Mouse (Mus musculus) left cerebral cortex, postnatal 4 days (tissue): ENCODE results near the gene Mocs3. TPM values are rescaled to one million over a fixed set of nuclear protein-coding genes. Genes with fewer than 3 reads are reported as not detected.

Experiments
- DNase-seq: peaks from one replicate; pipeline ENCODE4 v3.0.0-alpha.2; 2022
- intact Hi-C: fragments of 180-260 bp; cut with DNase I; formaldehyde crosslinking; loops from one replicate; pipeline ENCODE4 v1.15.1; 2025
- total RNA-seq, 2 experiments: library from RNA; stranded (reverse); gene quantifications; 2 replicates each; pipeline ENCODE4 v1.2.3; 2021

Mocs3 gene
- 10 to 100 TPM; 15.5 to 17.7 TPM for total RNA-seq

DNA sequence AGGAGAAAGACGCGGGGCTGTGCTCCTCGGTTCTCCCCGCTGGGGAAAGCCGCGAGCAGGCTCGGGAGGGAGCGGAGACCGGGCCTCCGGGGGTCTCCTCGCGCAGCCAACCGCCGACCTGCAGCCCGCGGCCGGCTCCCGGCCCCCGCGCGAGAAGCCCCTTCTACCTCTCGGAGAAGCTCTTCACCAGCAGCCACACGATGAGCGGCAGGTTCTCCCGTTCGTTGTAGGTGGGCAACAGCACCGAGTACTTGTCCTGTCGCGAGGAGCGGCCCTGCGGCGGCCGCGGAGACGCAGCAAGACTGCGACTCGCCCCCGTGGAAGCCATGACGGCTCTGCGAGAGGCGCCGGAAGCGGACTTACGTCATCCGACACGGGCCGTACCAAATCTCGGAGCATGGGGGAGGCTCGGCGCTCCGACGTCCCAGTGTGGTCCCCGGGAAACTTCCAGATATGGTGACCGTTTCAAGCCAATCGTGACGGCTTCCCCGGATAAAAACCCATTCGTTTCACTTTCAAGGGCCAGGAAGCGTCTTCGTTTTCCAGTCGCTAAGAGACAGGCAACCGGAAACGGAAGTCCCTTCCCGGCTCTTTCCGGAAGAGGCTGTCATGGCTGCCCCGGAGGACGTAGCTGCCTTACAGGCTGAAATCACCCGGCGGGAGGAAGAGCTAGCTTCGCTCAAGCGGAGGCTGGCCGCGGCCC lies at the start of gene Mocs3, which contains the start of the genes Gm20716 and Dpm1:
Mocs3 (plus strand) TSS at position 597 of the 703 bp plus-strand sequence.
Gm20716 (minus strand) TSS at position 339 of the 703 bp plus-strand sequence.
Dpm1 (minus strand) TSS at position 566 of the 703 bp plus-strand sequence.
- intact Hi-C loops: no loop called here
- peak; percentile 81 for DNase-seq

- intact Hi-C loops: no loop called here
- no peak for DNase-seq
These were observed 38.6 kb upstream of the Mocs3 start for GRCm38 (mm10) chr2:168191856-168192255.

GRCm38 (mm10) chr2:168193685-168194084 lies 36.7 kb upstream of the Mocs3 start:
- intact Hi-C loops: no loop called here
- no peak for DNase-seq

DNA sequence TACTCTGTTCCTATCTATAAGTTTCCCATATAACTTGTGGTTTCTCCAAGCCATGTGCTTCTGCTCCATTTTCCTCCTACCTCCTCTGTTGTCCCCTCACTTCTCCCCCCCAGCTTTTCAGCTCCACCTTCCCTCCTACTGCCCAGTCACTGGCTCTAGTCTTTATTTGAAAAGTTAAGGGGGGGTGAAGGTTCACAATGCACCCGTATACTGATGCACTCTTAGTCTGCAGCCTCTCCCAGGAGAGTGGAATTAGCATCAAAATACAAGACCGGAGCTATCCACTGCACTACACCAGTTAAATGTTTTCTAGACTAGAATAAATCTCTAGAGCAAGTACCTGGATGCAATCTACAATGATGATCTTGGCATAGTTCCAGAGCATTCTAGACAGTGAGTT lies 34.7 kb upstream of the Mocs3 start:
- no peak for DNase-seq

DNA sequence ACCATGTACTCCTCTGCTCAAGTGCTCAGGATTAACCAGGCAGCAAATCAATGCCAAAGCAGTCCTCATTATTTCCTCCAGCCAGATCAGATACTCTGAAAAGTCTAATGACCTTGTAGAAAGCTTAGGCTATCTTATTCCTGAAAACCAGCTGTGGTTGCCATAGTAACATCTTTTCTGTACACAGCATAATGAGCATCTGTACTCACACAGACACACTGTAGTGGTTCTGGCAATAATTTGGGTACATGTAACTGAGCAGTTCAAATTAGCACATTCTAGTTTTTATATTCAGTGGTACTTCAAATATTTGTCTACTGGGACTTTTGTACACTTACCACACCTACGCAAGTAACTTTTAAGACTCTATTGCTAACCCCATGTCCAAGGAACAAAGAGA lies 32.0 kb upstream of the Mocs3 start:
- no peak for DNase-seq
- intact Hi-C loops: no loop called here

More for the DNA sequence above, 34.7 kb upstream of the Mocs3 start:
- intact Hi-C loops: no loop called here

GRCm38 (mm10) chr2:168199476-168199875 lies 30.9 kb upstream of the Mocs3 start:
- intact Hi-C loops: no loop called here
- no peak for DNase-seq

GRCm38 (mm10) chr2:168200014-168200691 lies 30.3 kb upstream of the Mocs3 start:
- intact Hi-C loops: no loop called here
- DNase-seq: no peak

DNA sequence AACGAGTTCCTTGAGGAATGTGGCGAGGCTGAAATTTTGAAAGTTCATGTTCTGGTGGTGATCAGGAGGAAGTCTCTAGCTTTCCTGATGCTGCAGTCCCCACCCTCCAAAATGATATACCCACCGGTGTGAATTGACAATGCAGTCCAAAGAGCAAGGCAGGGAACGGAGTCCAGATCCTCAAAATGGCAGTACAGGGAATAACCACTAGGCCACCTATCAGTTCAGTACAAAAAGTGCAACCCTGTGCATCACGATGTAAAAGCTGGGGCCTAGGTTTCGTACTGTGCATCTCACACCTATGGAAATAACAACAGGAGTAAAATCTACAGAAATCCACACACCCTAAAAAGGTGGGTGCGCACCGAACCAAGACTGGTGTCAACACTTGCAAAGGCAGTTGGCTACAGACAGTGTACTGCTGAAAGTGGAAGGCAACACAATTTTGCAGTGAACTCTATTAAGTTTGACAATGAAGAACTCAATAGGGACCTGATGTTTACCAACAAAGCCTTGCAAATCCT lies 25.9 kb upstream of the Mocs3 start:
- intact Hi-C loops: no loop called here
- no peak for DNase-seq

- intact Hi-C loops: loop anchor here (1.0 kb wide), 1 partner anchor 77 kb away; no protein-coding TSS in a partner anchor
- DNase-seq: peak; percentile 95
These were observed 25.2 kb upstream of the Mocs3 start for GRCm38 (mm10) chr2:168205265-168205664.

- intact Hi-C loops: loop anchor here (1.0 kb wide), 1 partner anchor 78 kb away; no protein-coding TSS in a partner anchor
- DNase-seq: peak; percentile 55
These were observed 24.5 kb upstream of the Mocs3 start for GRCm38 (mm10) chr2:168205681-168206631.

DNA sequence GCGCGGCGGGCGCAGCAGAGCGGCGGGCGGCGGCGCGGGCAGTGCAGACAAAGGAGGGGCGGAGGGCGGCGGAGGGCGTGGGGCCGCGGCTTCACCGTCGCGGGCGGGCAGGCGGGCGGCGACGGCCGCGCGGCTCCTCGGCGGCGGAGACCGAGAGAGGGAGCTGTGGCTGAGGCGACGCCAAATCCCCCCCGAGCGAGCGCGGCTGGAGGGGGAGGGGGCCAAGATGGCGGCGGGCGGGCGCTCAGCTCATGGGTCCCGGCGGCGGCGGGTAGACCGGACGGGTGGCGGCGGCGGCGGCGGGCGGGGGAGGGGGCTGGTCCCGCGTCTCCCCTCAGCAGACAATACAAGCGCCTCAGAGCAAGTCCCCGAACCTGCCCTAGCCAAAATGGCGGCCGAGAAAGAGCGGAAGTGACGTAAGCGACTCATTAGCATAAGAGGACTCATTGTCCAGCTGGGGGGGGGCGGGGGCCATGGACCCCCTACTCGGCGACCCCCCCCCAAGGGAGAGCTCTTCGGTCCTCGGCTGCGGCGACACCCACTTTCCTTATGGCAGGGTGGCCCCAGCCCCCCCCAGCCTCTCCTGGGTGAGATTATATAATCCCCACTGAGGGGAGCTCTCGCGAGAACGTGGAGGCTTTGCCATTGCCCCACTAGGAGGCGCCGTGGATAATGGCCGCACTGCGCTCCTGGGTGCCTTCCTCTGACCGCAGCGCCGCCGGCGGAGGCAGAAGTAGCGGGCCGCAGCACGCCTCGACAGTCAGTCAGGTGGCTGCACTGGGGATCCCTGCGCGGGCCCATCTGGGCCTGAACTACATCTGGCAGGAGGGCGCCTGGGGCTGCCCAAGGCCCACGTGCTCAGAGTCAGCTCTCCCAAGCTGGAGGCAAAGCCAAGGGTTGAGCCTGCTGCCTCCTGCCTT lies 23.4 kb upstream of the Mocs3 start, which contains the start of gene Adnp:
Adnp (minus strand) TSS at position 388 of the 920 bp plus-strand sequence.
- intact Hi-C loops: no loop called here
- peak; percentile 97 for DNase-seq

- DNase-seq: no peak
- intact Hi-C loops: no loop called here
These were observed 22.5 kb upstream of the Mocs3 start for GRCm38 (mm10) chr2:168207883-168208282.

DNA sequence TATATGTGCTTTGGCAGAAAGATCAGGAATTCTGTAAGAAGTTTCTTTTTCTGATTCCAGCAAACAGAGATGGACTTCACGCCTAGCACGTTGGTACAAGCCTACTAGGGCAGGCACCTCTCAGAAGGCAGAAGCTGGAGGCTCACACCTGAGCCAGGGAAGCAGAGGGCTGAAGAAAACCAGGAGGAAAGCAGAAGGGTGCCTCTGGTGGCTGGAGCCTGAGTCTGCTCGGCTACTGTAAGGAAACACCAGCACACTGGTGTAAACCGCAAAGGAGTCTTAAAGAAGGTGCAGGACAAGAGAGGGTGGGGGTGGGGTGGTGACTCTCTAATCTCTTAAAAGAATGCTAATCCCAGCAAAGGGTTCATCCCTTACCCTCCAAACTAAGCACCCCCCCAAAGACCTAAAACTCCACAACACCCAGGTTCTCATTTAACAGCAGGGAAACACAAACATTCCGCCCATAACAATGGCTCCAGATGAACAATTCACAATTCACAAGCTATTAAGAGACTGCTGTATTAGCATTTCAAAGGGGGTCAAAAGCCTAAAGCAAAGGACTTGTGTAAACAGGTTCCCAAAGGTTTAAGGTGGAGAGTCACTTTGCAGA lies 16.5 kb upstream of the Mocs3 start:
- intact Hi-C loops: no loop called here
- DNase-seq: no peak

- DNase-seq: no peak
- intact Hi-C loops: no loop called here
These were observed 7.1 kb upstream of the Mocs3 start for GRCm38 (mm10) chr2:168223326-168223725.

GRCm38 (mm10) chr2:168229116-168230025 lies 1.1 kb upstream of the Mocs3 start:
- intact Hi-C loops: no loop called here
- no peak for DNase-seq

GRCm38 (mm10) chr2:168230773-168231470 lies 500 bp downstream of the Mocs3 start:
- no peak for DNase-seq
- intact Hi-C loops: no loop called here

- intact Hi-C loops: no loop called here
- DNase-seq: no peak
These were observed 1.0 kb downstream of the Mocs3 start for GRCm38 (mm10) chr2:168231471-168231829.
